Mouse (Mus musculus) CH12.LX (cell line): ENCODE data around the gene Kif18b.

ENCODE experiments used
- CHD2 ChIP-seq: IDR thresholded peaks from 2 replicates; pipeline ENCODE4 v1.6.1; 2011; ENCODE audit warnings: low read length, improper control_type of control experiment
- CTCF ChIP-seq, 2 experiments: IDR thresholded peaks in 1 of 2; conservative IDR thresholded peaks in 1 of 2; 2 replicates each; pipeline ENCODE4 v1.5.1; 2011 to 2012; ENCODE audit warnings: low read depth in 2 of 2, low read length in 2 of 2, improper control_type of control experiment in 1 of 2, inconsistent platforms in 1 of 2, mild to moderate bottlenecking in 1 of 2, moderate library complexity in 1 of 2
- EP300 ChIP-seq: IDR thresholded peaks from 2 replicates; pipeline ENCODE4 v1.6.1; 2011; ENCODE audit warnings: low read length, improper control_type of control experiment
- POLR2A ChIP-seq: IDR thresholded peaks from 2 replicates; pipeline ENCODE4 v1.6.1; 2011; ENCODE audit warnings: low read depth, mild to moderate bottlenecking, improper control_type of control experiment, low read length
- RCOR1 ChIP-seq: conservative IDR thresholded peaks from 2 replicates; pipeline ENCODE4 v1.6.1; 2012; ENCODE audit warnings: low read depth, mild to moderate bottlenecking, inconsistent platforms, low read length, improper control_type of control experiment
- SMC3 ChIP-seq: IDR thresholded peaks from 2 replicates; pipeline ENCODE4 v1.6.1; 2011; ENCODE audit warnings: low read depth, low read length, improper control_type of control experiment
- USF1 ChIP-seq: IDR thresholded peaks from 2 replicates; pipeline ENCODE4 v1.6.1; 2014; ENCODE audit warnings: low read depth, mild to moderate bottlenecking, inconsistent platforms, low read length, improper control_type of control experiment

- no peak for TF ChIP-seq SMC3
- TF ChIP-seq CTCF (conservative IDR thresholded peaks at IDR 0.05 in 1 of 2, IDR thresholded peaks at IDR 0.05 in 1 of 2; ENCODE audit: low read depth in 2 of 2, low read length in 2 of 2), result no peak
- TF ChIP-seq EP300, result no peak
- no peak for TF ChIP-seq RCOR1
- no peak for TF ChIP-seq USF1
- no peak for TF ChIP-seq CHD2
- no peak for TF ChIP-seq POLR2A
Observed at GRCm38 (mm10) chr11:102859933-102860332, 65.0 kb downstream of the Kif18b start.
